Mouse (Mus musculus): ENCODE results near the gene Bhmt2.

Bhmt2 gene

DNA sequence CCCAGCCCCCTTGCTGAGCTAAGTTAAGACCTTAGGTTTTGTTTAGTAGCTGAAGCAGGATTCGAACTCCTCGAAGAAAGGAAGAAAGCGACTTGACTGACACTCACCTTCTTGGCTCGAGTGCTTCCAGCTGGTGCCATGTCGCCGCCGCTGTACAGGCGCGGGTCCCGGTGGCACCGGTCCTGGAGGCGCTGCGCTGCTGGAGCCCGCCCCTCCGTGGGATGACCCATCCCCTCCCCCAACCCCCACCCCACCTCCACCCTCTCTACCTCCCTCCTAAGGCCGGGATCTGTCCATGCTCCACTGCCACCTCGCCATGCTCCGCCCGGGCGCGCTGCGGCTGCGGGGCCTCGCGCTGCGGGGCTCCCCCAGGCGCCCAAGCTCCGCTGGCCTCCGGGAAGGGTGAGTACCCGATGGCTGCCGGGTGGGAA is at the start of gene Bhmt2, which contains the start of gene Dmgdh:
Gene Bhmt2 (minus strand): TSS at position 172 of the 431 bp plus-strand sequence.
Gene Dmgdh (plus strand): TSS at position 303 of the 431 bp plus-strand sequence.
- no peak for DNase-seq (ENCODE audit: low read depth, low spot score)

DNA sequence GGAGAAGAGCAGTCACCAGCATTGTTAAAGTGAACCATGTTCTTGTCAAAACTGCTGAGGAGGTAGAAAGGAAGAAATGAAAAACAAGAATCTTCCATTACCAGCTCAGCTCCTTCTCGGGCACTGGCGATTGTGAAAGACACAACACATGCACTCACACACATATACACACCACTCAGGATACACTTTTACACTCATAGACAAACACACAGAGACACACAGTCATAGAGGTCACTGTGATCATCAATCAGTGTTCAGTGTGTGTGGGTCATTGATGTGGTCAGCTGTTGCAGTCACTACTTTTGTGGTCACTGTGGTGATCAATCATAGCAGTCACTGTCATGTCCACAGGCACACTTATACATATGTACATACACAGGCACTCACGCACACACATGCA is 49.4 kb upstream of the Bhmt2 start:
- DNase-seq (ENCODE audit: low read depth, low spot score): no peak

DNA sequence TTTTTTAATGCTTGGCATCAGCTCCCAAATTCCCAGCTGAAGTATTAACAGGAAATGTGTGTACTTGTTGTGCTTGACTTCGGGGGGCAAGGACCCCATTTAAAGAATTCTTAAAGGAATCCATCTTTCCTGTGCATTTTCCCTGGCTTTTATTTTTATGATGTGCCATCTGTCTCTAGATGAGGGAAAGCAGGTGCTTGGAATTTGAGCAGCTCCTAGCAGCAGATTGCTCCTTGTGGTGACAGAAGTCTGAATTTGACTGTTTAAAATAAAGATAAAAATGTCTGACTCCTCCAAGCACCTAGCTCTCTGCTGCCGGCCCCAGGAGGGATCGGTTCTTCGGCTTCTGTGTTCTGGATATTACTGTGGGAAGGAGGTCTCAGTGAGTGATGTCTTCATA is 47.8 kb upstream of the Bhmt2 start:
- no peak for DNase-seq (ENCODE audit: low read depth, low spot score)

DNA sequence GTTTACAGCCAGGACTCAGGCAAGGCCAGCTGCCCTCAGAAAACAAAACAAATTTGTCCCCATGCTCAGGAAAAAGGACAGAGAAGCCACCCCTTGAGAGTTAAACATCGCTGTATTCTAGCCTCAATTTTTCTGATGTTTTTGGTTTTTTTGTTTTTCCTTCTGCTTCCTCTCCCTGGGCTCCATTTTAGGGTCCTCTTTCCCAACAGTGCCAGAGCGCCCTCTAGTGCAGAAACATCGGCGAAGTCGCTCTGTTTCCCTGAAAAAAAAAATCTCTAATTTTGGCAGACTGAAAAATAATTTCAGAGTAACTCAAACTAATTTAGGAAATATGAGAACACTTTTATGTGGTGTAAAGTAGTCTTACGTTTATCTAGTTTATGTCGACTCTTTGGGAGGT is 44.8 kb upstream of the Bhmt2 start:
- no peak for DNase-seq (ENCODE audit: low read depth, low spot score)

DNA sequence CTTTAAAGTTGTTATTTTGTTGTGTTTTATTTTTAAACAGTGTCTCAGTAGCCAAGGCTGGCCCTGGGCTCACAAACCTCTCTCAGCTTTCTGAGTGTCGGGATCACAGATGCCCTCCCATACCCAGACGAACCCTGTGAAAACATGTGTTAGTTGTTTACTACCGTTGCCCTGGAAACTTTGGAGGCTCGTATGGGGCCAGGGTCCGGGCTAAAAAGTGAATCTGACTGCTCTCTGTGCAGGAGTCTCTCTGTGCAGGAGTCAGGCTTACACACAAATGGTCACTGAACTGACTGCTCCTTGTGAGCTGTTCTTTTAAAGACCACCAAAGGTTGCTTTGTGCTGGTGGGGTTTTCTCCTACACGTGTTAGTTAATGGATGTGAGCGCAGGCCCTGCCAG is 43.0 kb upstream of the Bhmt2 start:
- DNase-seq (ENCODE audit: low read depth, low spot score): no peak

DNA sequence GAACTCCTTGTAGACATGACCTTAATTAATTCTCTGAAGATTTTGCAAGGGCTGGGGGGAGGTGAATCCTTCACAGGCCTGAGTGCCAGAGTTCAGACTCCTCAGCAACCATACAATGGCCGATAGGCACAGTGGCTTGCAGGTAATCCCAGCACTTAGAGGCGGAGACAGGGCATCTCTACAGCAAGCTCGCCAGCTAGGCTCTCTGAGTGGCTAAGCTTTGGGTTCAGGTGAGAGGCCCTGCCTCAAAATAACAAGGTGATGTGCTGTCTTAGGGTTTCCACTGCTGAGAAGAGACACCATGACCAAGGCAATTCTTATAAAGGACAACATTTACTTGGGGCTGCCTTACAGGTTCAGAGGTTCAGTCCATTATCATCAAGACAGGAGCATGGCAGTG is 39.7 kb upstream of the Bhmt2 start:
- DNase-seq (ENCODE audit: low read depth, low spot score): no peak

DNA sequence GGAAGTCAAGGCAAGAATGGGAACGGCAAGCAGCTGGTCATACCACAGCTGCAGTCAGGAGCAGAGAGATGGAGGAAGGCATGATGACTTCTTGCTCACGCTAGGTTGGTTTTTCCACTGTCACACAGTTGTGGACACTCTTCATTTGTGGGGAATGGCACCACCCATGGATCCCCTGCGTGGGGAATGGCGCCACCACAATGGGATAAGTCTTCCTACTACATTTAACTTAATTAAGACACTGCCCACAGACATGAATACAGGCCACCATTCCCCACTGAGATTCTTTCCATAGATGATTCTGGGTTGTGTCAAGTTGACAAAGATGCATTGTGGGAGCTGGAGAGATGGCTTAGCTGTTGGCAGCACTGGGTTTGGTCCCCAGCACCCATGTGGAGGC is 38.3 kb upstream of the Bhmt2 start:
- no peak for DNase-seq (ENCODE audit: low read depth, low spot score)

DNA sequence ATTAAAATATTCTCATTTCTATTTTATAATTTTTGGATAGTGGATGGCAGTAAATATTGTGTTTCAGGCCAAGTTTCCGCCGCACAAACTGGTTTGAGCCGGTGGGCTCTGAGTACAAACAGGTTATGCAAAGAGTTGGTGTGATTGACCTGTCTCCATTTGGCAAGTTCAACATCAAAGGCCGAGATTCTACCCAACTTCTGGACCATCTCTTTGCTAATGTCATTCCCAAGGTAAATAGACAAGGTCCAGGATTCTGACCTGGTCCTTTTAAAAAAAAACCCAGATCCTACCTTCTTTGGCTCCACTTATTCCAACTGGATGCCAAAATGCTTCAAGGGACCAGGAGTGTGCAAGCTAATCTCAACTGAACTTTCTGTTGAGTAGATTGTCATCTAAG is 37.1 kb upstream of the Bhmt2 start:
- no peak for DNase-seq (ENCODE audit: low read depth, low spot score)

DNA sequence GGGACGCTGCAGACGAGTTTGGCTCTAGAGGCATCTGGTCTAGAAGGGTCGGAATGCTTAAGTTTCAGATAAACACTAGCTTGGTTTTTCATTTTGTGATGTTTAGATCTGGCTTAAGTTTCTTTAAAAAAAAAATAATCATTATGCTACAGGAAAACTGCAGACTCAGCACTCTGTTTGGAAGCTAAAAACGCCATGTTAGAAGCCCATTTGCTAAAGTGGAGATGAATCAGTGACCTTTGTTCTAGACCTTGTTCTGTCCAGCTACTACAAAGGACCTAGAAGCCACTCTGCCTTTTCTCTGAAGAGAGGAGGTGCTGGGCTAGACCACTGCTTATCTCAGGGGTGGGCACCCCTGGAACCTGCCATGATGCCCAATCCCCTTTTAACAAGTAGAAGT is 36.2 kb upstream of the Bhmt2 start:
- DNase-seq (ENCODE audit: low read depth, low spot score): no peak

DNA sequence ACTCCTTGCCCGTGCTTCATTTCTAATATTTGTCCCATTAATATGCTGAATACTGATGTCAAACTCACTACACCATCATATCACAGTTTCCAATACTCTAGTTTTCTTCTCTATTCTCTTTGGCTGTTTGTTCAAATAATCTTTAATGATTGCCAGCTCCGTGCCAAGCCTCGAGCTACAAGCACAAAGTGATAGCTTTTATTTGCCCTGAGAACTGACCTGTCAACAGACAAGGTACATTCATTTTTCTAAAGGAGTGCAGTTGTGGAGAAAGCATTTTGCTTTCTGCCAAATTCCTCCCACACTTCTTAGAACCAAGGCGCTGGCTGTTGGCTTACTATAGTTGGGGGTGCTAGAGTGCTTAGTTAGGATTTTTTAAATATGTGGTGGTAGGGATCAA is 33.2 kb upstream of the Bhmt2 start:
- DNase-seq (ENCODE audit: low read depth, low spot score): no peak

DNA sequence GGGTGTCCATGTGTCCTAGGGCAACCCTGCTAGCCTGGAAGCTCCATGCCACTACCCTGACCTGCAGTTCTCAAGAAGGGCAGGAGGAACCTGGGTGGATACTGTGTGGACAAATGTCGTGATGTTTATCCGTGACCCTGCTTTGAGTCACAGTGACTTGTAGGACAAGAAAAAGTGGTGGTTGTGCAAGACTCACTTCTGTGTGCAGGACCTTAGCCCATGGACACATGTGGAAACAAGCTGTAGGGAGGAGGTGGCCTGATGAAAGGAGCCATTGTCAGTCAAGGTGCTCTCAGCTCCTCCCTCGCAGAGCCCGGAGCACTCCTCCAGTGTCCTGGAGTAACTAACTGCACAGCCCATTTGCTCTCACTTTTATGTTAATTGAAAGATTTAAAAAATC is 31.6 kb upstream of the Bhmt2 start:
- no peak for DNase-seq (ENCODE audit: low read depth, low spot score)

DNA sequence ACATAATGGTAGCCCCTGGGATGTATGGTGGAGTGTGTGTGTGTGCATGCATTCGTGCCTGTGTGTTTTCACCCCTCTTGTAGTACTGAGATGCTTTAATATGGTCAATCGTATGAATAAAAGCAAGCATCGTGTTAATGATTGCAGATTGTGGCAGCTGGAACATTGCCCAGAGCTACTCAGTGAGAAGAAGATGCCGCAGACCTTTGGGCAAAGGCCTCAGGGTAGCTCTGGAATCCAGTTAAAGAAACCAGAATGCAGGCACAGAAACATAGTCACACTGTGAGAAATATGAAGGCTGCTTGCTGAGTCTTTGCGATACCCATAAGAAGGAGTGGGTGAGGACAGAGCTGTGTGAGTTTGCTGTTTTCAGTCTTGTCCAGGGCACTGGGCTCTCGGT is 24.8 kb upstream of the Bhmt2 start:
- no peak for DNase-seq (ENCODE audit: low read depth, low spot score)

DNA sequence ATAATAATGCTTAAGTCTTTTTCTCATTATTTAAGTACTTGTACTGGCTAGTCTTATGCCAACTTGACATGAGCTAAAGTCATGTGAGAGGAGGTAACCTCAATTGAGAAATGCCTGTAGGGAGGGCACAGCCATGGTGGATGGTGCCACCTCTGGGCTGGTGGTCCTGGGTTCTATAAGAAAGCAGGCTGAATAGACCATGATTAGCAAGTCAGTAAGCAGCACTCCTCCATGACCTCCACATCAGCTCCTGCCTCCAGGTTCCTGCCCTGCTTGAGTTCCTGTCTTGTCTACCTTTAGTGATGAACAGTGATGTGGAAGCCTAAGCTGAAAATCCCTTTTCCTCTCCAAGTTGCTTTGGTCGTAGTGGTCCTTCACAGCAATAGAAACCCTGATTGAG is 16.7 kb upstream of the Bhmt2 start:
- no peak for DNase-seq (ENCODE audit: low read depth, low spot score)

DNA sequence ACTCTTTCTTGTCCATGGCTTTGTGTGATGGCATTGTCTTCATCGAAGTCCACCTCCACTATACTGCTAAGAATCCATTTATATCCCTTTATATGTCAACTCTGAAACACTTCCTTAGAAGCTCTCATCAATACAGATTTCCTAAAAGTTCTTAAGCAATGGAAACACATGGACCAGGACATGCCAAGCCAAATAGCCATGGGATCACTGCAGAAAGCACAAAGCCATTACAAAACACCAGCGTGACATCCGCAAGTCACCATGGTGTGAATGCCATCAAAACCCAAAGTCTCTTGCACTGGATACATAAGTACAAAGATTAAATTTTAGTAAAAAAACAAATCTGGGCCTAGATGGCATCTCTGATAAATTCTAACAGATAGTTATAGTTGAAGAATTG is 15.5 kb upstream of the Bhmt2 start:
- no peak for DNase-seq (ENCODE audit: low read depth, low spot score)

DNA sequence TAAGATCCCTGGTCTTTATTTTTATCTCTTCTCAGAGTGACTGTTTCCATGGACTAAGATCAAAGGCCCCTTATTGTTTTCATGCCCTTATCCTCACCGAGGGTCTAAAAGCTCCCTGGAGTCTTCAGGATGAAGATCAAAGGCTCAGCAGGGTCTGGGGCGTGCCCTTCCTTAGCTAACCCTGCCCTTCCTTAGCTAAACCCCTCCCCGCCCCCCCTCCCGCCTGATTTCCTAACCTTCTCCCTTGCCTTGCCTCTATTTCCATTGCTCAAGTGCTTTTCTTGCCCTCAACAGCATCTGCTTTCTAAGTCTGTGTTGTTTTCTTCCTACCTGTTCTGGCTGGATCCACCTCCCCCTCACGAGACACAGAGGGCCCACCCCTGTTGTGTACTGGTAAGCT is 13.2 kb upstream of the Bhmt2 start:
- peak; percentile 55 for DNase-seq (ENCODE audit: low read depth, low spot score)

DNA sequence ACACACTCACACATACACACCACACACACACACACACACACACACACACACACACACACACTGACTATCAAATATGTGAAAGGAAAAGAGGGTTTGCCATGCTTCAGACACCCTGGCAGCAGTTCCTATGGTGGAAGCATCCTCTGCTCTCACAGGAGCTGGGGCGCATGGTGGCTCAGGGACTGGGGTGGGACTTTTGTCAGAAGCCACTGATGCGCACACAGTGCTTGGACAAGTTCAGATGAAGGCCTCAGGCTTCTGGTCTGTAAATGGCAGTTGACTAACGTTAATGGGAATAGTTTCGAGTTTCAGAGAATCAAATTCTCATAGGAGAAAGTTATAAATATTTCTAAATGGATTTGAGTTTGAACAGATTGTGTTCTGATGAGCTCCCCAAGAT is 11.1 kb upstream of the Bhmt2 start:
- no peak for DNase-seq (ENCODE audit: low read depth, low spot score)

DNA sequence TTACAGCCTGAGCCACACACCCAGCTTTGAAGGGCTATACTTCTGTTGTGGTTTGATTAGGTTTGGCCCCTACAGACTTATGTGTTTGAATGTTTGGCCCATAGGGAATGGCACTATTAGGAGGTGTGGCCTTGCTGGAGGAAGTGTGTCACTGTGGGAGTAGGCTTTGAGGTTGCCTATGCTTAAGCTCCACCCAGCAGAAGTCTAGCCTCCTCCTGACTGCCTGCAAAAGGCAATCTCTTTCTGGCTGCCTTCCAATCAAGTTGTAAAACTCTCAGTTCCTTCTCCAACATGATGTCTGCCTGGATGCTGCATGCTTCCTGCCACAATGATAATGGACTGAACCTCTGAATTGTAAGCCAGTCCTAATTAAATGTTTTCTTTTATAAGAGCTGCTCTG is 9.2 kb upstream of the Bhmt2 start:
- no peak for DNase-seq (ENCODE audit: low read depth, low spot score)

DNA sequence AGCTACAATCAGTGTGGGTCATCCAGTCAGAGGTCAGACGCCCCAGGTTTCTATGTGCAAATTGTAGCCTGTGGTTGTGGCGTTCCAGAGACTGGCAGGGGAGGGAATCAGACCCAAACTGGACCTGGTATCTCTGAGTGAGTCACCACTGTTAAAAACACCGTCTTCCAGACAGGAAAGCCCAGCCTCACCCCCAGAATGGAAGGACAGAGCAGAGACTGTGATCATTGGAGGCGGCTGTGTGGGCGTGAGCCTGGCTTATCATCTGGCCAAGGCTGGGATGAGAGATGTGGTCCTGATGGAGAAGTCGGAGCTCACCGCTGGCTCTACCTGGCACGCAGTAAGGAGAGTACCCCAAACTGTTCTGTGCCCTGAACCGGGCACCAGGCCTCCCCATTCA is 2.8 kb upstream of the Bhmt2 start:
- no peak for DNase-seq (ENCODE audit: low read depth, low spot score)

DNA sequence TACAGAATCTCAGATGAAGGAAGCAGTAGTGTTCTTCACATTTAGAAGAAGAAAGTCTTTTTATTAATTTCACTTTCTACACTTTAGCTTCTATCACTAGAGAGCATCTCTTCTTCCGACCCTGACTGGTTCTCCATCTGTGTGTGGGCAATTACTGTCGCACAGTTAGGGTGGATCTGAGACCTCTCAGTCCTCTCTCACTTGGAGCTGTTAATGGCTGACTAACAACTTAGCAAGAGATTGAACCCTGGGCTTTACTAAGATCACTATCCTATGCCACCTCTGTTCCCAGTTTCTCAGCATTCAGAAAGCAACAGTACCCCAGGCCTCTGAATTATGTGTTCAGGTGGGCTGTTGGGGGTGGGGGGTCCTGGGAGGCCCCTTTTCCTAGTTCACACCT is 806 bp downstream of the Bhmt2 start:
- DNase-seq (ENCODE audit: low read depth, low spot score): no peak

DNA sequence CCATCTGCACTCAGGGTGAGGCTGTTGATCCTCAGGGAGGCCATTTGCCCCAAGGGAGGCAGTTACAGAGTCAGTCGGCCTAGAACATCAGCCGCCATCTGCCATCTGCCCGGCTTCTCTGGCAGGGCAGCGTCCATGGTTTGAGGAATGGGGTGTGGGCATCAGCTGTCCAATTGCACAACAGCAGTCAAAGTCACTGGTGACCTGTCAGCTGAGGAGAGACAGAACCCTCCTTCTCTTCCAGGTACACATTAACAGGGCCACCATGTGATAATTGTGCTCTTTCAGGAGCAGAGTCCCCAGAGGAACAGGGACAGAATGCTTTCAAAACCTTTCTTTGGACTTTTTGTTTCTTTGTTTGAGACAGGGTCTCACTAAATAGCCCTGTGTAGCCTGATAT is 1.7 kb downstream of the Bhmt2 start:
- no peak for DNase-seq (ENCODE audit: low read depth, low spot score)

DNA sequence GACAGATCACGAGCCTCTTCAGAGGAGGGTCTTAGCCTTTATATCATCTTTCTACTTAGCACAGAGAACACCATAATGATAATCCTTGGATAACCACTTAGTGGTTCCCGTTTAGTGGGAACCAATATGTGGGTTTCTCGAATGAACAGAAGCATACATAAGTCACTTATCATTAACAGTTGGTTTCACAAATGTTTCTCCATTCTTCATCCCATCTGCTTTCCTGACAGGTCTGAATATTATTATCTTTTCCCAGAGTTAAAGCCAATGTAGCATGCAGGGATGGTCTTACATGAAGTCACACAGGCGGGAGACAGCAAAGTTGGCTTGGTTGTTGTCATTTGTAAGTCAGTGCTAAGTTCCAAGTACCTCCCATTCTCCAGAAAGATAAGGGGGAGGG is 6.5 kb downstream of the Bhmt2 start:
- no peak for DNase-seq (ENCODE audit: low read depth, low spot score)

DNA sequence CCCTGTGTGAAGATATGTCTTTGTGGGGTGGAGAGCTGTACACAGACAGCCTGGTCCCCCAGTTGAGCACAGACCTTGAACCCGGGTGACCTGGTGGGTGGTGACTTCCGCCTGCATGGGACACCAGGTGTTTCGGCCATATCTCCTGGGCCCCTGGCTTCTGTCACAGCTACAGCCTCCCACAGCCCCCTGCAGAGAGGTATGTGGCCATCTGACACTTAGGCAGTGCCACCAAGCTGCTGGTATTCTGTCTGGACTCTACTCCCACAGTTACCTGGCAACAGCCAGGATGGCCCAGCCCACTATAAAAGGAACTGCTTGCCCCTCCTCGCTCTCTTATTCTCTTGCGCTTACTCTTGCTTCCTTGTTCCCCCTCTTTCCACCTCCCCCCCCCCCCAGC is 16.2 kb downstream of the Bhmt2 start:
- no peak for DNase-seq (ENCODE audit: low read depth, low spot score)

DNA sequence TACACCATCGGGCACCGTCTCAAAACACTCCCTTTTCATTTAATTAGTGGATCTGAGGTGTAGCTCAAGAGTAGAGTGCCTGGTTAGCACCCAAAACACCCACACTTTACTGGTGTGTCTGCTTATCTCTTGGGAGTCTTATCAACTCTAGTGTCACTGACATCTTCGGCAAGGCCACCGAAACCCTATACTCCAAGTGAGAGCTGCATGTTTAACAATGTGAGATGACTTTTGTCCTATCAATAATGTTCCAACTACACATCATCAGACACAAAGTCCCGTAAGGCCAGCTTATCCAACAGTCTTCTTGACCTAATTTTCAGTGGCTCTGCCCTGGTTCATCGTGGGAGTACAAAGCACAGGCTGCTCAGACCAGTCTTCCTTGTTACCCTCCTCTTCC is 20.7 kb downstream of the Bhmt2 start:
- no peak for DNase-seq (ENCODE audit: low read depth, low spot score)

DNA sequence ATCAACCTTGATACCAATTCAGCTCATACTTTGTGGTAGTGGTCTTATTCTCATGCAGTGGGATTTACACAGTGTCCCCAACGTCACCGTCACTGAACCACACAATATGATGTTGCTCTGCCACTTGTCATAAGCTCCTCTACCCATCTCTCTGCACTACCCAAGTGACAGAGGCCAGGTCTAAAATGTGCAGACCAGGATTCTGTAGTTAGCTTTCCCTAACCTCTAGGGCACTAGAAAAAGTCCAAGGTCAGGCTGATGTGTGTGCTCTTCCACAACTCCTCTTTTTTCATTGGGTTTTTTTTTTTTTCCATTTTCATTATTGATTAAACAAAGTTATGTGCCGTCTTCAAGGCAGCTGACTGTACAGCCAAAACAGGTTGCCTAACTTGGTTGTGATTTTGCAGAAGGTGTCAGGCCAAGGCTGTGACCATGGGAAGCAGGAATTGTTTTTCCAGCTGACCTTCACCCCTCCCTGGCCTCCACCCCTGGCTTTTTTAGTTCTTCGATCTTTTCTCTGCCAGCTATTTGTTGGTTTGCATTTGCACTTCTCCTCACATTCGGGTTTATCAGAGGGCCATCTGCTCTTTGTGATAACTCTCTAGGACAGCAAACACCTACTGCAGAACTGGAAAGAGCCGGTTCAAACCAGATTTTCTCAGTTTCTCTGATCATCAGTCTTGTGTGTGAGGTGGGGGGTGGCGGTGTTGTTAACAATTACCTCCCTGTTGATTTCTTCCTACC is 25.5 kb downstream of the Bhmt2 start:
- no peak for DNase-seq (ENCODE audit: low read depth, low spot score)

Measured in WW6 (cell line).